Mouse (Mus musculus) frontal cortex, adult (tissue): ENCODE data around the gene Ltbp3.

Source experiments
- ATAC-seq: cut with Nextera tagmentation; 2 replicates; pipeline ENCODE4 v1.9.2; 2017; ENCODE audit warnings: mild to moderate bottlenecking, moderate library complexity, mixed read lengths; ENCODE audit not compliant: low TSS enrichment

The Ltbp3 gene

GRCm38 (mm10) chr19:5723934-5724548, 16.7 kb upstream of the Ltbp3 start:
- no peak for ATAC-seq

- ATAC-seq = no peak
Measured at GRCm38 (mm10) chr19:5724549-5724941, 16.2 kb upstream of the Ltbp3 start.

- ATAC-seq = no peak
Measured at GRCm38 (mm10) chr19:5725029-5725707, 15.5 kb upstream of the Ltbp3 start.

- no peak for ATAC-seq
Measured at GRCm38 (mm10) chr19:5725767-5726515, 14.8 kb upstream of the Ltbp3 start, which contains the start of gene Ehbp1l1. Gene Ehbp1l1 (minus strand): TSS chr19:5726317.

- ATAC-seq = no peak
Measured at GRCm38 (mm10) chr19:5726961-5727578, 13.6 kb upstream of the Ltbp3 start.

GRCm38 (mm10) chr19:5727701-5728100, 13.0 kb upstream of the Ltbp3 start:
- ATAC-seq = peak; percentile 35; the same call in 1 of the 2 replicates

GRCm38 (mm10) chr19:5728631-5729443, 11.9 kb upstream of the Ltbp3 start:
- peak; percentile 28 for ATAC-seq

GRCm38 (mm10) chr19:5729444-5729815, 11.3 kb upstream of the Ltbp3 start, which contains the start of gene Fam89b:
Gene Fam89b (minus strand): TSS chr19:5729653.
- ATAC-seq = peak; percentile 80

GRCm38 (mm10) chr19:5730314-5731186, 10.2 kb upstream of the Ltbp3 start:
- no peak for ATAC-seq

- peak; percentile 72 for ATAC-seq
Measured at GRCm38 (mm10) chr19:5731264-5731978, 9.3 kb upstream of the Ltbp3 start.

- ATAC-seq = no peak
Measured at GRCm38 (mm10) chr19:5734325-5734724, 6.4 kb upstream of the Ltbp3 start.

- no peak for ATAC-seq
Measured at GRCm38 (mm10) chr19:5739446-5739845, 1.3 kb upstream of the Ltbp3 start.

GRCm38 (mm10) chr19:5741641-5742240, 1.0 kb downstream of the Ltbp3 start:
- peak; percentile 81 for ATAC-seq

GRCm38 (mm10) chr19:5742241-5742641, 1.5 kb downstream of the Ltbp3 start:
- peak; percentile 20; the same call in 1 of the 2 replicates for ATAC-seq

- ATAC-seq = no peak
Measured at GRCm38 (mm10) chr19:5743576-5743975, 2.9 kb downstream of the Ltbp3 start.

- ATAC-seq = no peak
Measured at GRCm38 (mm10) chr19:5745756-5746710, 5.3 kb downstream of the Ltbp3 start.

GRCm38 (mm10) chr19:5746907-5747363, 6.2 kb downstream of the Ltbp3 start:
- no peak for ATAC-seq

- ATAC-seq = 0 out of 2 replicates have a peak, but pooled peaks have one; percentile 50
Measured at GRCm38 (mm10) chr19:5749476-5749875, 8.8 kb downstream of the Ltbp3 start.
